Mouse (Mus musculus): Measurements from ENCODE around the gene Spata20. TPM values are rescaled to one million over a fixed set of nuclear protein-coding genes. Genes with fewer than 3 reads are reported as not detected.

Spata20 gene
- polyA plus RNA-seq, 1 experiment, result 1.1 TPM

- Histone ChIP-seq H3K4me3 (ENCODE audit: insufficient read depth, low read depth, low read length) (no peak overlapping the region), H3K27ac (ENCODE audit: insufficient read depth, low read depth, low read length) (no peak overlapping the region), H3K27me3 (replicated peaks; ENCODE audit: control insufficient read depth, insufficient read depth, low read length) (no peaks in the 10 kb centered on the region), H3K4me1 (ENCODE audit: control insufficient read depth, insufficient read depth, low read length) (peaks cover 11% of the 10 kb centered on the region; the same call in 1 of the 2 replicates), H3K36me3 (ENCODE audit: control insufficient read depth, insufficient read depth, low read length) (no peaks in the 10 kb centered on the region)
- TF ChIP-seq CTCF (conservative IDR thresholded peaks at IDR 0.05; ENCODE audit: insufficient read depth, insufficient read length, low read depth, low read length) (no peak), POLR2A (IDR thresholded peaks at IDR 0.05; ENCODE audit: low read depth, low read length) (no peak)
- WGBS, result 91% methylated on average over 17 of the region's 17 CpGs
- DNase-seq, result no peak
Measured at GRCm38 (mm10) chr11:94466333-94466855, 19.6 kb downstream of the Spata20 start.

GRCm38 (mm10) chr11:94464170-94464569 is 21.8 kb downstream of the Spata20 start:
- Histone ChIP-seq H3K27ac (ENCODE audit: insufficient read depth, low read depth, low read length) (no peak overlapping the region), H3K36me3 (ENCODE audit: control insufficient read depth, insufficient read depth, low read length) (no peaks in the 10 kb centered on the region), H3K4me1 (ENCODE audit: control insufficient read depth, insufficient read depth, low read length) (peaks cover 11% of the 10 kb centered on the region; the same call in 1 of the 2 replicates), H3K4me3 (ENCODE audit: insufficient read depth, low read depth, low read length) (no peak overlapping the region), H3K27me3 (replicated peaks; ENCODE audit: control insufficient read depth, insufficient read depth, low read length) (no peaks in the 10 kb centered on the region)
- 40% methylated on average over 2 of the region's 2 CpGs for WGBS
- TF ChIP-seq POLR2A (IDR thresholded peaks at IDR 0.05; ENCODE audit: low read depth, low read length), result no peak
- no peak for TF ChIP-seq CTCF (conservative IDR thresholded peaks at IDR 0.05; ENCODE audit: insufficient read depth, insufficient read length, low read depth, low read length)
- peak; percentile 63 for DNase-seq

GRCm38 (mm10) chr11:94461856-94462255 is 24.1 kb downstream of the Spata20 start:
- 51% methylated on average over 11 of the region's 11 CpGs for WGBS
- DNase-seq, result peak; percentile 84
- no peaks in the 10 kb centered on the region for H3K27me3 ChIP-seq (replicated peaks; ENCODE audit: control insufficient read depth, insufficient read depth, low read length)
- no peaks in the 10 kb centered on the region for H3K36me3 ChIP-seq (ENCODE audit: control insufficient read depth, insufficient read depth, low read length)
- peaks cover 11% of the 10 kb centered on the region; the same call in 1 of the 2 replicates for H3K4me1 ChIP-seq (ENCODE audit: control insufficient read depth, insufficient read depth, low read length)
- no peak for TF ChIP-seq CTCF (conservative IDR thresholded peaks at IDR 0.05; ENCODE audit: insufficient read depth, insufficient read length, low read depth, low read length)
- TF ChIP-seq POLR2A (IDR thresholded peaks at IDR 0.05; ENCODE audit: low read depth, low read length), result no peak
- no peak overlapping the region for H3K27ac ChIP-seq (ENCODE audit: insufficient read depth, low read depth, low read length)
- no peak overlapping the region for H3K4me3 ChIP-seq (ENCODE audit: insufficient read depth, low read depth, low read length)

- DNase-seq, result no peak
- TF ChIP-seq CTCF (conservative IDR thresholded peaks at IDR 0.05; ENCODE audit: insufficient read depth, insufficient read length, low read depth, low read length), result no peak
- no peak for TF ChIP-seq POLR2A (IDR thresholded peaks at IDR 0.05; ENCODE audit: low read depth, low read length)
- Histone ChIP-seq H3K4me3 (ENCODE audit: insufficient read depth, low read depth, low read length) (no peak overlapping the region), H3K36me3 (ENCODE audit: control insufficient read depth, insufficient read depth, low read length) (no peaks in the 10 kb centered on the region), H3K27ac (ENCODE audit: insufficient read depth, low read depth, low read length) (no peak overlapping the region), H3K27me3 (replicated peaks; ENCODE audit: control insufficient read depth, insufficient read depth, low read length) (no peaks in the 10 kb centered on the region), H3K4me1 (ENCODE audit: control insufficient read depth, insufficient read depth, low read length) (no peaks in the 10 kb centered on the region)
- 90% methylated on average over 15 of the region's 15 CpGs for WGBS
Measured at GRCm38 (mm10) chr11:94457001-94457400, 29.0 kb downstream of the Spata20 start.

GRCm38 (mm10) chr11:94456347-94456746 is 29.6 kb downstream of the Spata20 start:
- H3K36me3 ChIP-seq (ENCODE audit: control insufficient read depth, insufficient read depth, low read length), result no peaks in the 10 kb centered on the region
- no peaks in the 10 kb centered on the region for H3K27me3 ChIP-seq (replicated peaks; ENCODE audit: control insufficient read depth, insufficient read depth, low read length)
- H3K4me1 ChIP-seq (ENCODE audit: control insufficient read depth, insufficient read depth, low read length), result no peaks in the 10 kb centered on the region
- 90% methylated on average over 3 of the region's 3 CpGs for WGBS
- TF ChIP-seq POLR2A (IDR thresholded peaks at IDR 0.05; ENCODE audit: low read depth, low read length), result no peak
- TF ChIP-seq CTCF (conservative IDR thresholded peaks at IDR 0.05; ENCODE audit: insufficient read depth, insufficient read length, low read depth, low read length), result no peak
- H3K27ac ChIP-seq (ENCODE audit: insufficient read depth, low read depth, low read length), result no peak overlapping the region
- DNase-seq, result no peak
- no peak overlapping the region for H3K4me3 ChIP-seq (ENCODE audit: insufficient read depth, low read depth, low read length)

- WGBS, result 62% methylated on average over 10 of the region's 10 CpGs
- Histone ChIP-seq H3K36me3 (ENCODE audit: control insufficient read depth, insufficient read depth, low read length) (no peaks in the 10 kb centered on the region), H3K4me3 (ENCODE audit: insufficient read depth, low read depth, low read length) (no peak overlapping the region), H3K27me3 (replicated peaks; ENCODE audit: control insufficient read depth, insufficient read depth, low read length) (no peaks in the 10 kb centered on the region), H3K27ac (ENCODE audit: insufficient read depth, low read depth, low read length) (no peak overlapping the region), H3K4me1 (ENCODE audit: control insufficient read depth, insufficient read depth, low read length) (no peaks in the 10 kb centered on the region)
- DNase-seq, result no peak
- no peak for TF ChIP-seq POLR2A (IDR thresholded peaks at IDR 0.05; ENCODE audit: low read depth, low read length)
- no peak for TF ChIP-seq CTCF (conservative IDR thresholded peaks at IDR 0.05; ENCODE audit: insufficient read depth, insufficient read length, low read depth, low read length)
Measured at GRCm38 (mm10) chr11:94455161-94455820, 30.7 kb downstream of the Spata20 start.

- Histone ChIP-seq H3K36me3 (ENCODE audit: control insufficient read depth, insufficient read depth, low read length) (no peaks in the 10 kb centered on the region), H3K4me1 (ENCODE audit: control insufficient read depth, insufficient read depth, low read length) (no peaks in the 10 kb centered on the region)
Measured at GRCm38 (mm10) chr11:94454756-94455155, 31.2 kb downstream of the Spata20 start.

More at GRCm38 (mm10) chr11:94454756-94455155, 31.2 kb downstream of the Spata20 start:
- TF ChIP-seq CTCF (conservative IDR thresholded peaks at IDR 0.05; ENCODE audit: insufficient read depth, insufficient read length, low read depth, low read length) (no peak), POLR2A (IDR thresholded peaks at IDR 0.05; ENCODE audit: low read depth, low read length) (no peak)
- 75% methylated on average over 5 of the region's 5 CpGs for WGBS
- no peak overlapping the region for H3K27ac ChIP-seq (ENCODE audit: insufficient read depth, low read depth, low read length)
- DNase-seq, result no peak
- no peaks in the 10 kb centered on the region for H3K27me3 ChIP-seq (replicated peaks; ENCODE audit: control insufficient read depth, insufficient read depth, low read length)
- no peak overlapping the region for H3K4me3 ChIP-seq (ENCODE audit: insufficient read depth, low read depth, low read length)

Data from kidney, adult 2 months (tissue).